ENCODE assay signal across 14 mouse cellular contexts in the genomic region with DNA sequence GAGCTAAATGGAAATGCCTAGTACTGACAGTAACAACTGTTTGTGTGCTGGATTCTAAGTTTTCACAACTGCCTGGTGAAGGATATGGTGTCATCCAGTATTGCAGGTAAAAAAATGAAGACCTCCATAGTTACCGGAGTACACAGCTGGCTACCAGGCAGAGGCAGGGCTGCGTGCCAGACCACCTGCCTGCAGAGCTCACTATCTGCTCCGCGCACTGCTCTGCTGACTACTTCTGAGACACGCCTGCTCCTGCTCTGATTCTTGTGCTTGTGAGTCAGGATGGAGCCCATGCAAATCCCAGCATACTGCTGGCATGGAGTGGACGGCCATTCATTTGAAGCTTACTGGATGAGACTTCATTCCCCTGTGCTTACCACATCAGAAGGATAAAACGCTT. TPM values are rescaled to one million over a fixed set of nuclear protein-coding genes. Genes with fewer than 3 reads are reported as not detected.
DNase-seq lines count a peak whose midpoint lies in the region; ATAC-seq and TF ChIP-seq lines count a peak whose summit lies in the region.
"Had no signal": no experiment of that assay in that cellular context is flagged by ENCODE, and none has a peak within 500 bp of the region (broad histone marks: within the 10 kb centered on the region; RNA-seq: fewer than 3 reads in every experiment).

No protein-coding gene starts in this region.

- no peak overlapping the region for H3K9ac ChIP-seq in liver, postnatal 0 days (replicated peaks)
- H3K9ac ChIP-seq in embryonic facial prominence, embryonic 15.5 days: no peak overlapping the region
- no peak overlapping the region for H3K9ac ChIP-seq in lung, postnatal 0 days (replicated peaks; ENCODE audit: low read depth)
- H3K9ac ChIP-seq: limb, embryonic 12.5 days had no signal

- no peak overlapping the region for H3K4me2 ChIP-seq in liver, postnatal 0 days (ENCODE audit: low read depth, low read length)
- no peak overlapping the region for H3K4me2 ChIP-seq in embryonic facial prominence, embryonic 15.5 days (replicated peaks)
- H3K4me2 ChIP-seq in lung, postnatal 0 days (replicated peaks; ENCODE audit: low read depth, low read length): no peak overlapping the region

- TF ChIP-seq EP300 in liver, postnatal 0 days (IDR thresholded peaks at IDR 0.05; ENCODE audit: low read depth): no peak
- TF ChIP-seq EP300 in lung, postnatal 0 days (IDR thresholded peaks at IDR 0.05): no peak

- TF ChIP-seq CTCF in liver, postnatal 0 days (IDR thresholded peaks at IDR 0.05; ENCODE audit: low read depth): no peak
- TF ChIP-seq CTCF in thymus, adult 2 months (IDR thresholded peaks at IDR 0.05; ENCODE audit: borderline replicate concordance, control insufficient read depth, extremely low read depth, insufficient read depth, low read length, poor library complexity): no peak
- no peak for TF ChIP-seq CTCF in lung, postnatal 0 days (IDR thresholded peaks at IDR 0.05)

- TF ChIP-seq POLR2A in thymus, adult 2 months (IDR thresholded peaks at IDR 0.05; ENCODE audit: control insufficient read depth, extremely low read depth, insufficient read depth, low read length, poor library complexity): no peak

- H3K36me3 ChIP-seq in liver, postnatal 0 days (replicated peaks; ENCODE audit: insufficient read depth, low read length): peaks cover 26% of the 10 kb centered on the region
- H3K36me3 ChIP-seq in embryonic facial prominence, embryonic 15.5 days: peaks cover 22% of the 10 kb centered on the region; the same call in 1 of the 2 replicates
- H3K36me3 ChIP-seq in thymus, adult 2 months (ENCODE audit: control insufficient read depth, insufficient read depth, low read length): no peaks in the 10 kb centered on the region
- 0 out of 2 replicates have a peak, but pooled peaks cover 6% of the 10 kb centered on the region for H3K36me3 ChIP-seq in lung, postnatal 0 days (ENCODE audit: insufficient read depth, low read length)

- no peak overlapping the region for H3K4me3 ChIP-seq in liver, postnatal 0 days (ENCODE audit: low read depth, low read length)
- no peak overlapping the region for H3K4me3 ChIP-seq in embryonic facial prominence, embryonic 15.5 days (replicated peaks)
- no peak overlapping the region for H3K4me3 ChIP-seq in thymus, adult 2 months (ENCODE audit: control insufficient read depth, insufficient read depth, low read length)
- no peak overlapping the region for H3K4me3 ChIP-seq in lung, postnatal 0 days (ENCODE audit: low read depth, low read length)
- H3K4me3 ChIP-seq: hindbrain, embryonic 15.5 days; limb, embryonic 12.5 days; midbrain, embryonic 10.5 days had no signal

- peaks cover 23% of the 10 kb centered on the region for H3K4me1 ChIP-seq in liver, postnatal 0 days (ENCODE audit: insufficient read depth)
- H3K4me1 ChIP-seq in embryonic facial prominence, embryonic 15.5 days: peaks cover 40% of the 10 kb centered on the region
- H3K4me1 ChIP-seq in thymus, adult 2 months (replicated peaks; ENCODE audit: control insufficient read depth, insufficient read depth, low read length): peaks cover 16% of the 10 kb centered on the region
- H3K4me1 ChIP-seq in lung, postnatal 0 days (ENCODE audit: insufficient read depth, low read depth, low read length): no peaks in the 10 kb centered on the region

- H3K9me3 ChIP-seq in liver, postnatal 0 days (ENCODE audit: low read length): no peaks in the 10 kb centered on the region
- H3K9me3 ChIP-seq in embryonic facial prominence, embryonic 15.5 days (replicated peaks): no peaks in the 10 kb centered on the region
- no peaks in the 10 kb centered on the region for H3K9me3 ChIP-seq in lung, postnatal 0 days (ENCODE audit: low read length)
- H3K9me3 ChIP-seq: G1E; hindbrain, embryonic 15.5 days; limb, embryonic 12.5 days; midbrain, embryonic 10.5 days had no signal

- no peaks in the 10 kb centered on the region for H3K27me3 ChIP-seq in liver, postnatal 0 days (ENCODE audit: insufficient read depth, low read length)
- no peaks in the 10 kb centered on the region for H3K27me3 ChIP-seq in embryonic facial prominence, embryonic 15.5 days
- H3K27me3 ChIP-seq in thymus, adult 2 months (ENCODE audit: control insufficient read depth, insufficient read depth, low read length): no peaks in the 10 kb centered on the region
- no peaks in the 10 kb centered on the region for H3K27me3 ChIP-seq in lung, postnatal 0 days (replicated peaks; ENCODE audit: insufficient read depth, low read length)
- H3K27me3 ChIP-seq: hindbrain, embryonic 15.5 days; limb, embryonic 12.5 days had no signal

- no peak overlapping the region for H3K27ac ChIP-seq in liver, postnatal 0 days (ENCODE audit: low read depth)
- peak overlapping the region; percentile 34; the same call in 1 of the 2 replicates for H3K27ac ChIP-seq in embryonic facial prominence, embryonic 15.5 days (replicated peaks)
- H3K27ac ChIP-seq in thymus, adult 2 months (ENCODE audit: control insufficient read depth, insufficient read depth, low read length): no peak overlapping the region
- no peak overlapping the region for H3K27ac ChIP-seq in lung, postnatal 0 days (ENCODE audit: low read length)
- H3K27ac ChIP-seq: hindbrain, embryonic 15.5 days; limb, embryonic 12.5 days; midbrain, embryonic 10.5 days had no signal

- DNase-seq in cerebellum, postnatal 14 days: peak; percentile 23 to 42
- DNase-seq in cerebellum, postnatal 36 days: no peak
- peak; percentile 15 for DNase-seq in liver
- no peak for DNase-seq in liver, postnatal 0 days
- DNase-seq in thymus, adult 2 months: peak; percentile 34
- no peak for DNase-seq in adrenal gland, postnatal 14 days
- no peak for DNase-seq in lung, postnatal 0 days (ENCODE audit: low spot score)
- DNase-seq: layer of hippocampus, adult 9-11 months; lung, adult 2 months had no signal

- no peak for ATAC-seq in liver, postnatal 0 days
- ATAC-seq in embryonic facial prominence, embryonic 15.5 days (ENCODE audit: insufficient number of reproducible peaks, low FRiP score, low TSS enrichment, low read depth): no peak
- ATAC-seq in lung, postnatal 0 days: no peak

- WGBS in liver, postnatal 0 days (ENCODE audit: insufficient replicate concordance): 67% methylated on average over 7 of the region's 7 CpGs
- 63% methylated on average over 7 of the region's 7 CpGs for WGBS in embryonic facial prominence, embryonic 15.5 days
- WGBS in thymus, adult 2 months: 68% methylated on average over 7 of the region's 7 CpGs
- 63% methylated on average over 7 of the region's 7 CpGs for WGBS in lung, postnatal 0 days

RNA-seq across cellular contexts. Expression of a gene that starts 2.6 kb away (rescaled TPM):
- polyA plus RNA-seq in liver, postnatal 0 days (2015; fragmentation: Nextera tagmentation; extraction: Ambion mirVana): 0.15 TPM in 1 of 2 replicates, not detected in the other
- 0.55 and 0.65 TPM in 2 replicates for polyA plus RNA-seq in embryonic facial prominence, embryonic 15.5 days (2015; fragmentation: Nextera tagmentation; extraction: Ambion mirVana)
- polyA plus RNA-seq in thymus, adult 2 months (2012; rRNA removed): 0.37 and 0.46 TPM in 2 replicates
- 2.3 and 3.0 TPM in 2 replicates for total RNA-seq in adrenal gland, postnatal 14 days (2021)
- not detected in 2 replicates for polyA plus RNA-seq in lung, postnatal 0 days (2015; fragmentation: Nextera tagmentation; extraction: Ambion mirVana)

RNA-seq across cellular contexts. Expression of a gene that starts 30.1 kb away (rescaled TPM):
- polyA plus RNA-seq in liver, postnatal 0 days (2015; fragmentation: Nextera tagmentation; extraction: Ambion mirVana): 26.7 and 28.1 TPM in 2 replicates
- polyA plus RNA-seq in embryonic facial prominence, embryonic 15.5 days (2015; fragmentation: Nextera tagmentation; extraction: Ambion mirVana): 74.3 and 78.9 TPM in 2 replicates
- polyA plus RNA-seq in thymus, adult 2 months (2012; rRNA removed): 32.2 and 42.5 TPM in 2 replicates
- 106 and 115 TPM in 2 replicates for total RNA-seq in adrenal gland, postnatal 14 days (2021)
- 34.6 and 40.0 TPM in 2 replicates for polyA plus RNA-seq in lung, postnatal 0 days (2015; fragmentation: Nextera tagmentation; extraction: Ambion mirVana)

Comparison
In these comparisons a context has a peak if more than half of its experiments do, and no peak if none do; other contexts are left out.
1. DNase-seq: peak in cerebellum, postnatal 14 days (2 of 2), liver (single experiment) and thymus, adult 2 months (single experiment); none in cerebellum, postnatal 36 days (0 of 2), liver, postnatal 0 days (single experiment), adrenal gland, postnatal 14 days (single experiment) and lung, postnatal 0 days (single experiment).